8 mouse cellular contexts compared by ENCODE assay signal in the genomic region with DNA sequence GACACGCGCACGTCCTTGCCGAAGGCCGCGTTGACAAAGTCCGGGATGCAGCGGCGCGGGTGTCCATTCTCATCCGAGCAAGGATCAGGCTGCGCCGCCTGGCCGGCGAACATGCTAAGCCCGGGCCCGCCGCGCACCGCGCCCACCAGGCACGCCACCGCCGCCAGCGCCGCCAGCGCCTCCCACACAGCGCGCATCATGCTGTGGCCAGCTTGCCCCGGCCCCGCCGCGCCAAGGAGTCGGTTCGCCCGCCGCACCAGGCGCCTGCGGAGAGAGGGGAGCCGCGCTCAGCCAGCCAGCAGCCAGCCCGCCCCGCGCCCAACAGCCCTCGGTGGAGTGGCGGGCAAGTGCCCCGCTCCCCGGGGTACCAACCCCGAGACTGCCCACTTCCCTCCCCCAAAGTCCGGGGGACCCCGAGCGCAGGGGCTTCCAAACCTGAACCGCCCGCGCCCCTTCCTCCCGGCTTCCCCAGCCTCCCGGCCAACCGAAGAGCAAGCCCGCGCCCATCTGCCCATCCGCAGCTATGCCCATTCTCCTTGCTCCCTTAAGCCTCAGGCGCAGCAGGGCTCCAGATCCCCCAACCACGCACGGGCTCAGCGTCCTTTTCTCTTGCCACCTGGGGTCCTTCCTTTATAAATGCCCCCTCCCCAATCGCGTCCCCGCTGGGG. TPM values are rescaled to one million over a fixed set of nuclear protein-coding genes. Genes with fewer than 3 reads are reported as not detected.
A peak's percentile ranks its signal among the peaks of the same experiment; 100 is the strongest.
DNase-seq lines count a peak whose midpoint lies in the region; ATAC-seq and TF ChIP-seq lines count a peak whose summit lies in the region.

No protein-coding gene starts in this region.

- 1% methylated on average over 64 of the region's 68 CpGs for WGBS in liver, adult 2 months
- WGBS in heart, embryonic 10.5 days, result under 1% methylated on average over 68 of the region's 68 CpGs
- WGBS in kidney, postnatal 0 days, result 1% methylated on average over 62 of the region's 68 CpGs
- under 1% methylated on average over 47 of the region's 68 CpGs for WGBS in midbrain, embryonic 12.5 days

- ATAC-seq in kidney, postnatal 0 days (replicated peaks; ENCODE audit: low FRiP score, low read depth), result 0 out of 2 replicates have a peak, but pooled peaks have one; percentile 22
- peak; percentile 42; the same call in 1 of the 2 replicates for ATAC-seq in midbrain, embryonic 12.5 days (ENCODE audit: low FRiP score, low read depth)

- no peaks in the 10 kb centered on the region for H3K79me2 ChIP-seq in liver, adult 2 months (ENCODE audit: control insufficient read depth, insufficient read depth, low read length)

- no peak overlapping the region for H3K27ac ChIP-seq in liver, adult 2 months (replicated peaks; ENCODE audit: insufficient read depth, low read depth, low read length)
- no peak overlapping the region for H3K27ac ChIP-seq in bone marrow macrophage, adult 2 months (ENCODE audit: insufficient read depth, low read depth, low read length)
- peak overlapping the region; percentile 89 for H3K27ac ChIP-seq in heart, embryonic 10.5 days
- peak overlapping the region; percentile 62; the same call in 1 of the 2 replicates for H3K27ac ChIP-seq in kidney, postnatal 0 days
- peak overlapping the region; percentile 86 for H3K27ac ChIP-seq in midbrain, embryonic 12.5 days (replicated peaks)

- peak overlapping the region; percentile 79 for H3K9ac ChIP-seq in liver, adult 2 months (ENCODE audit: low read depth, low read length)
- peak overlapping the region; percentile 65 for H3K9ac ChIP-seq in kidney, postnatal 0 days (ENCODE audit: low read depth, low read length)
- H3K9ac ChIP-seq in midbrain, embryonic 12.5 days (replicated peaks), result peak overlapping the region; percentile 82

- H3K36me3 ChIP-seq in liver, adult 2 months (ENCODE audit: control insufficient read depth, insufficient read depth, low read length), result no peaks in the 10 kb centered on the region
- H3K36me3 ChIP-seq in heart, embryonic 10.5 days, result no peaks in the 10 kb centered on the region
- no peaks in the 10 kb centered on the region for H3K36me3 ChIP-seq in kidney, postnatal 0 days (ENCODE audit: insufficient read depth, low read length)
- no peaks in the 10 kb centered on the region for H3K36me3 ChIP-seq in midbrain, embryonic 12.5 days

- peak overlapping the region; percentile 98 for H3K4me2 ChIP-seq in kidney, postnatal 0 days (ENCODE audit: low read length)
- peak overlapping the region; percentile 91 for H3K4me2 ChIP-seq in midbrain, embryonic 12.5 days (replicated peaks)

- no peak for TF ChIP-seq POLR2A in liver, adult 2 months (IDR thresholded peaks at IDR 0.05; ENCODE audit: extremely low read depth, insufficient read depth, low read length)
- TF ChIP-seq POLR2A in bone marrow macrophage, adult 2 months (IDR thresholded peaks at IDR 0.05; ENCODE audit: borderline replicate concordance, low read depth, low read length), result no peak

- no peaks in the 10 kb centered on the region for H3K4me1 ChIP-seq in liver, adult 2 months (ENCODE audit: control insufficient read depth, insufficient read depth, low read length)
- no peaks in the 10 kb centered on the region for H3K4me1 ChIP-seq in bone marrow macrophage, adult 2 months (ENCODE audit: control insufficient read depth, insufficient read depth, low read length)
- peaks cover 56% of the 10 kb centered on the region for H3K4me1 ChIP-seq in heart, embryonic 10.5 days
- peaks cover 21% of the 10 kb centered on the region for H3K4me1 ChIP-seq in kidney, postnatal 0 days (replicated peaks; ENCODE audit: insufficient read depth, low read length)
- H3K4me1 ChIP-seq in midbrain, embryonic 12.5 days, result peaks cover 63% of the 10 kb centered on the region

- peaks cover 29% of the 10 kb centered on the region for H3K27me3 ChIP-seq in liver, adult 2 months (ENCODE audit: control insufficient read depth, insufficient read depth, low read length)
- peaks cover 98% of the 10 kb centered on the region for H3K27me3 ChIP-seq in heart, embryonic 10.5 days (ENCODE audit: insufficient read depth, poor library complexity, severe bottlenecking)
- H3K27me3 ChIP-seq in kidney, postnatal 0 days (ENCODE audit: insufficient read depth, low read length), result peaks cover 39% of the 10 kb centered on the region
- peaks cover 91% of the 10 kb centered on the region for H3K27me3 ChIP-seq in midbrain, embryonic 12.5 days

- DNase-seq in liver, adult 2 months (ENCODE audit: extremely low read depth, low read depth, low spot score), result no peak
- no peak for DNase-seq in liver
- no peak for DNase-seq in heart, embryonic 10.5 days (ENCODE audit: low spot score)
- peak; percentile 47 for DNase-seq in kidney, postnatal 0 days (ENCODE audit: low spot score)
- peak; percentile 5 to 26 for DNase-seq in thymus, postnatal 10 days (ENCODE audit: low spot score in 2 of 2)
- no peak for DNase-seq in spleen, adult 18-20 months

- no peaks in the 10 kb centered on the region for H3K9me3 ChIP-seq in heart, embryonic 10.5 days
- no peaks in the 10 kb centered on the region for H3K9me3 ChIP-seq in kidney, postnatal 0 days (replicated peaks; ENCODE audit: low read length)
- no peaks in the 10 kb centered on the region for H3K9me3 ChIP-seq in midbrain, embryonic 12.5 days

- H3K4me3 ChIP-seq in liver, adult 2 months (ENCODE audit: insufficient read depth, low read depth, low read length), result peak overlapping the region; percentile 69
- peak overlapping the region; percentile 64 for H3K4me3 ChIP-seq in bone marrow macrophage, adult 2 months (ENCODE audit: insufficient read depth, low read length)
- peak overlapping the region; percentile 77 for H3K4me3 ChIP-seq in heart, embryonic 10.5 days
- peak overlapping the region; percentile 62 for H3K4me3 ChIP-seq in kidney, postnatal 0 days (replicated peaks; ENCODE audit: low read depth, low read length)
- H3K4me3 ChIP-seq in midbrain, embryonic 12.5 days, result peak overlapping the region; percentile 66

- TF ChIP-seq CTCF in liver, adult 2 months (IDR thresholded peaks at IDR 0.05; ENCODE audit: low read depth, low read length), result no peak
- no peak for TF ChIP-seq CTCF in bone marrow macrophage, adult 2 months (IDR thresholded peaks at IDR 0.05; ENCODE audit: low read depth, low read length)
- TF ChIP-seq CTCF in kidney, postnatal 0 days (IDR thresholded peaks at IDR 0.05; ENCODE audit: low read depth), result no peak

RNA-seq across cellular contexts. Expression of gene Ntn1, which starts 14.6 kb away (rescaled TPM):
- total RNA-seq in liver, adult 2 months (2014; rRNA removed), result 4.9 and 7.2 TPM in 2 replicates
- 5.5 and 7.8 TPM in 2 replicates for polyA plus RNA-seq in liver, adult 2 months (2012; rRNA removed)
- polyA plus RNA-seq in bone marrow macrophage, adult 2 months (2012; ENCODE audit: insufficient read depth, insufficient read length, missing spikeins), result 0.09 TPM in 1 of 2 replicates, not detected in the other
- 7.0 and 16.2 TPM in 2 replicates for polyA plus RNA-seq in heart, embryonic 10.5 days (2016; fragmentation: Nextera tagmentation; extraction: Ambion mirVana)
- polyA plus RNA-seq in kidney, postnatal 0 days (2015; fragmentation: Nextera tagmentation; extraction: Ambion mirVana), result 11.0 and 11.8 TPM in 2 replicates
- 26.6 and 34.6 TPM in 2 replicates for polyA plus RNA-seq in midbrain, embryonic 12.5 days (2016; fragmentation: Nextera tagmentation; extraction: Ambion mirVana)

RNA-seq across cellular contexts. Expression of gene Pik3r5, which starts 45.9 kb away (rescaled TPM):
- total RNA-seq in liver, adult 2 months (2014; rRNA removed), result 0.28 and 1.2 TPM in 2 replicates
- 0.29 and 0.77 TPM in 2 replicates for polyA plus RNA-seq in liver, adult 2 months (2012; rRNA removed)
- polyA plus RNA-seq in bone marrow macrophage, adult 2 months (2012; ENCODE audit: insufficient read depth, insufficient read length, missing spikeins), result 120 and 122 TPM in 2 replicates
- polyA plus RNA-seq in heart, embryonic 10.5 days (2016; fragmentation: Nextera tagmentation; extraction: Ambion mirVana), result 0.07 and 0.48 TPM in 2 replicates
- polyA plus RNA-seq in kidney, postnatal 0 days (2015; fragmentation: Nextera tagmentation; extraction: Ambion mirVana), result 0.21 and 0.23 TPM in 2 replicates
- 0.34 and 0.63 TPM in 2 replicates for polyA plus RNA-seq in midbrain, embryonic 12.5 days (2016; fragmentation: Nextera tagmentation; extraction: Ambion mirVana)

Comparison
In these comparisons a context has a peak if more than half of its experiments do, and no peak if none do; other contexts are left out.
1. DNase-seq: peak in kidney, postnatal 0 days (single experiment) and thymus, postnatal 10 days (2 of 2); none in liver, adult 2 months (single experiment), liver (single experiment), heart, embryonic 10.5 days (single experiment) and spleen, adult 18-20 months (0 of 2).
2. H3K27ac ChIP-seq: peak in heart, embryonic 10.5 days (single experiment), kidney, postnatal 0 days (single experiment) and midbrain, embryonic 12.5 days (single experiment); none in liver, adult 2 months (single experiment) and bone marrow macrophage, adult 2 months (single experiment).
3. RNA of gene Pik3r5, which starts 45.9 kb away (polyA plus RNA-seq): 120 to 122 TPM in bone marrow macrophage, adult 2 months; 0.29 to 0.77 TPM in liver, adult 2 months, 0.07 to 0.48 TPM in heart, embryonic 10.5 days, 0.34 to 0.63 TPM in midbrain, embryonic 12.5 days and 0.21 to 0.23 TPM in kidney, postnatal 0 days; every median in the first group is over 10 times any median in the second.
4. Peak in every context shown above with its lines, with median percentiles within 50 percentile points of each other: H3K4me3 ChIP-seq and H3K9ac ChIP-seq.